Mouse (Mus musculus) 3134 (cell line): Measurements from ENCODE around the gene Hnrnpul1.
A peak's percentile ranks its signal among the peaks of the same experiment; 100 is the strongest.

Experiments used
- DNase-seq: peaks from one replicate; pipeline ENCODE4 v3.0.0-alpha.2; 2011; ENCODE audit warnings: low spot score; ENCODE audit not compliant: insufficient read length; ENCODE audit errors: extremely low read depth

Gene Hnrnpul1

DNA sequence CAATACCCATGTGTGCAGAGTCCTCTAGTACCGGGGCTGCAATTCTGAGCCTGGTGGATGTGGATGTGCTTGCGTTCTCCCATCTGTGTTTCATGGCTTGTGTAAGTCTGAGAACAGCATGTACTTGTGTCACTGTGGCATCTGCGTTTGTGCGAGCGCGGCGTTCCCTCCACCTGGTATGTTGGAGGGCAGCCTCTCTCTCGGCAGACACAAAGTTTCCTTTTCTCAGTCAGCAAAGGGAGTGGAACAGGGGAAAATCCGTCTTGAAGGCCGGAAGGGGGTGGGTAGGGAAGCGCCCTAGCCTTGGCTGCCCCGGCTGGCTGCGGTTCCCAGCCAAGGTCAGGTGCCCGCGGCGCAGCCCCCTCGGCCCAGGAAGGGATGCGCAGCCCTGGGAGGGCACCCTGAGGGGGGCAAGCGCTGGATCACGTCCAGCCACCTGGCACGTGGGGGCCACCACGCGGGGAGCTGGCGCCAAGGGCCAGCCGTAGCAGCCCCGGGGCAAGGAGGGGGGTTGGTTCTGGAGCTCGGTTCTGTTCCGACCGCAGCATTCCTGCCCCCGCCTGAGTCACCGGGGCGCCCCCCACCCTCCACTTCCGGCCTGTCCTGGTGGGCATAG is 26.9 kb upstream of the Hnrnpul1 start:
- peak; percentile 88 for DNase-seq

- peak; percentile 51 for DNase-seq
Observed at GRCm38 (mm10) chr7:25780753-25781152, 26.2 kb upstream of the Hnrnpul1 start.

DNA sequence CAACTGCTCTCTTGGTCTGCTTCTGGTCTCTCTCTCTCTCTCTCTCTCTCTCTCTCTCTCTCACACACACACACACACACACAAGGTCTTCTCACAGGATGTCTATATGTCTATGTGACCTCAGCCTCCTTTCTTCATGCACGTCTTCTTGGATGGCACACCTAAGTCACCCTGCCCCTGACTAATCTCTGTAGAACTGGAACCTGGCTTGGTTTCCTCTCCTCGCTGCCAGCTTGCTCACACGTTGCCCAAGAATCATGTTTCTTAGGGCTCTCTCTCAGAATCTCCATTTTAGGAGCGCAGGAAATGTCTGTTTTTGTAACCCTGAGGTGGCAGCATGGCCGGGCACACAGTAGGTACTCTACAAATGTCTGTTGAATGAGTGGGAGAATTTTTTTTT is 25.5 kb upstream of the Hnrnpul1 start:
- DNase-seq: peak; percentile 27

DNA sequence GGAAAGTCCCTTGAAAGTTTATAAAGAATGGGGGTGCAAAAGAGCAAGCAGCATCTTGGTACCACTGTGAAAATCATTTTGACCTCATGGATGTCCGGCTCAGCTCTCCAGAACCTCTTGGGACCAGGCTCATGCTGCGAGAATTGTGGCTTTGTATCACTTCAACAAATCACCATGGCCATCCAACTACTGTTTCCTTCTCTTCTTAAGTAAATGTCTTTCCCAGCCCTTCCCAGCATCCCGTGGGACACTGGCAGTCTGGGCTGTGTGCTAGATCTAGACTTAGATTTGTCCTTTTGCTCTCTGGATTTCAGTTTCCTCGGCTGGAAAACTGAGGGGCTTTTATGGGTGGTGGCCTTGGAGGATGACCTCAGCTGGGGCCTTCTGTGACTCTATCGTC is 13.7 kb upstream of the Hnrnpul1 start:
- DNase-seq: no peak

DNA sequence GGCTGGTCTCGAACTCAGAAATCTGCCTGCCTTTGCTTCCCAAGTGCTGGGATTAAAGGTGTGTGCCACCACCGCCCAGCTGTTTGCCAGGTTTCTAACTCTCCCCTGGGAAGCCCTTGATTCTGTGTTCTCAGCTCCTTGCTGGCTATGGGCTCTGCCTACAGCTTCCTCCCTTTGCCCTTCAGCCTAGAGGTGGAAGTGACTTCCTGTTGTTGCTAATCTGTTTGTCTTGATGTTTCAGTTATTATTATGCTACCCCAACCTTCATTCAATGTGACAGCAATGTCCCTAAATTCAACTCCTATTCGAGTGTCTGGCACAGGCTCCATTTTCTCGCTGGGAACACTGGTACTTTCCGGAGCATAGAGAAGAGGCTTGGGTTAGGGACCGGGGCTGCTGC is 11.6 kb upstream of the Hnrnpul1 start:
- DNase-seq: no peak

DNA sequence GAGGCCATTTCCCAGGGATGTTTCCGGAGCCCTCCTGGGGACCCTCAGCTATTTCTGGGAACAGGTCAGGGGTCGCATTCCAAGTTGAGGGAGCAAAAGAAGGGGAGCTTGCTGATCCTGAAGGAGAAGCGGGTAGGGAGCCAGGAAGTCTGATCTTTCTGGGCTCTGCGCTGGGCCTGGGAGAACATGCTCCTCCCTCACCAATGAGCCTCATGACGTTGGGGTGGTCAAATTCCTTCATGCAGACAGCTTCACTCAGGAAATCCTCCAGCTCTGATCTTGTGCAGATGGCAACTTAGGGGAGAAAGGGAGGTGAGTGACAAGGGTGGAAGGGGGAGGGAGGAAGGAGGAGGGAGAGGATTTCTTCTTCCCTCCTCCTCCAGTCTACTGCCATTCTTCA is 9.7 kb upstream of the Hnrnpul1 start:
- no peak for DNase-seq

DNA sequence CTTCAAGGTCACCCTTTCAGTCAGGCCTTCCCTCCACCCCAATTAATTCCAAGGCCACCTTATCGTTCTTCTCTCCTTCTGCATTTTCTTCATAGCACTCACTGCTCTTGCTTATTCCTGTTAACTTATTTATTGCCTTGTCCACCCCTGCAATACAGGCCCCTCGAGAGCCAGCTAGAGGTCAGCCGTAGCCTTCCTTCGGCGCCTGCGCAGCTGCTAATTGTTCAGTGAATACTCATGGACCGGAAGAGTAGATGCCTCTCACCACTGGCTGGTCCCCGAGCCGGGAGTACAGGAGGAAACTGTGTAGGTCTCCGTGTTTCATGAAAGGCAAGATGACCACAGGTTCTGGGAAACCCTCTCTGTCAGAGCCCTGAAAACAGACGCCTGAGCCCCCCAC is 9.1 kb upstream of the Hnrnpul1 start:
- no peak for DNase-seq

DNA sequence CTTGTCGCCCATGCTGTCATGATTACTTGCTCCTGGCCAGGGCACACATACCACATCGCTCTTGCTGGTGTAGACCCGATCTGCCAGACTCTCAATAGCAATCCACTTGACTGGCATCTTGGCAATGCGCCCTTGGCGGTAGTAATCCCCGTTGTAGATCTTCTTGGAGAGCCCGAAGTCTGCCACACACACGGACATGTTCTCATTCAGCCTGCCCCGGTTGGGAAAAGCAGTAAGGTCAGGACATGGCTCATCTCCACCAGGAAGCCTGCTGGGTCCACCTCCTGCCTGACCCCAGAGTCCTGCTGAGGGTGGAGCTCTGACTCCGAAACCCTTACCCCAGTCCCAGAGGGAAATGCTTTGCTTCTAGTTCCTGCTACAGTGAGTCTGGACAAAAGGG is 6.8 kb upstream of the Hnrnpul1 start:
- no peak for DNase-seq

DNA sequence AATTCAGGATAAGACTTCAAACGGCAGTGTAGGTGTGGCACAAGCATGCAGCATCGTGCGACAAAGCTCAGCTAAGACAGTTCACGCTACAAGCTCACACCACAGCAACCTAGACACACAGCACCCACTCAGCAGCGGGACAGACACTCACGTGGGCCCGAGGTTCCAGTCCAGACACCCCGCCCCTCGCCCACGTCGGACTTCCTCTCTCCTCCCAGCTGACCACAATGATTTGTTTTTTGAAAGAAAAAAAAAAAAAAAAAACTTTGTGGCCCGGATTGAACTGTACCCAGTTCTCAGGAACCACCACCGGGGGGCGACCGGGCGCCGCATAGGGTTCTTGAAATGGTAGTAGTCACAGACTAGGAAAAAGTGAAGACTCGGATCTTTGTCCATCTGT is 1.5 kb upstream of the Hnrnpul1 start:
- DNase-seq: peak; percentile 93

DNA sequence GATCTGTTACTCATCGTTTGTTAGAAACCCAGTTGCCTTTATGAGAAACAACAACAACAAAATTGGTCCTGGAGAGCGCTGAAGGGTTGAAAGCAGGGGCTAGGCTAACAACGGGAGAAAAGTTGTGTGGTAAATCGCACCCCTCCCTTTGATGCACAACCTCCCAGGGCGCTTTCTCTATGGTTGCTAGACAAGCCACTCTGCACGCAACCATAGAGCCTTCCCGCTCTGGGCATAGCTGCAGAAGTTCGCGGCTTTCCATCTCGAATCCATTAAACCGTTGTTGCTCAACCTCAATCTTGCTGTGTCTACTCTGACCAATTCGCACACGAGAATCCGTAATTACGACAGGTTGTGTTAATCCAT is 894 bp upstream of the Hnrnpul1 start:
- DNase-seq: no peak

GRCm38 (mm10) chr7:25754439-25754737 is 169 bp downstream of the Hnrnpul1 start:
- DNase-seq: no peak

- no peak for DNase-seq
Observed at GRCm38 (mm10) chr7:25753643-25754438, 716 bp downstream of the Hnrnpul1 start.

- DNase-seq: no peak
Observed at GRCm38 (mm10) chr7:25753076-25753475, 1.5 kb downstream of the Hnrnpul1 start.

- no peak for DNase-seq
Observed at GRCm38 (mm10) chr7:25746844-25747243, 7.7 kb downstream of the Hnrnpul1 start.

GRCm38 (mm10) chr7:25738277-25738676 is 16.3 kb downstream of the Hnrnpul1 start:
- DNase-seq: no peak

DNA sequence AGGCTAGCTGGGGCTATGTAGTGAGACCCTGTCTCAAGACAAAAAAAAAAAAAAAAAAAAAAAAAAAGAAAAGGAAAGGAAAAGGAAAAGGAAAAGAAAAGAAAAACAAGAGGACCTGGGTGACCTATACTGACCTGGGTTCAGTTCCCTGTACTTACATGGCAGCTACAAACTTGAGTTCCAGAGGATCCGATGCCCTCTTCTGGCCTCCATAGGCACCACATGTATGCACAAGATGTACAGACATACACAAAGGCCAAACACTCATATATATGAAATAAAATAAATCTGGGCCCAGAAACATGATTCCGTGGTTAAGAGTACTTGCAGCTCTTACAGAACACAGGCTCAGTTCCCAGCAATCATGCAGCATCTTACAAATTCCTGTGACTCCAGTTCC is 17.6 kb downstream of the Hnrnpul1 start:
- DNase-seq: no peak

DNA sequence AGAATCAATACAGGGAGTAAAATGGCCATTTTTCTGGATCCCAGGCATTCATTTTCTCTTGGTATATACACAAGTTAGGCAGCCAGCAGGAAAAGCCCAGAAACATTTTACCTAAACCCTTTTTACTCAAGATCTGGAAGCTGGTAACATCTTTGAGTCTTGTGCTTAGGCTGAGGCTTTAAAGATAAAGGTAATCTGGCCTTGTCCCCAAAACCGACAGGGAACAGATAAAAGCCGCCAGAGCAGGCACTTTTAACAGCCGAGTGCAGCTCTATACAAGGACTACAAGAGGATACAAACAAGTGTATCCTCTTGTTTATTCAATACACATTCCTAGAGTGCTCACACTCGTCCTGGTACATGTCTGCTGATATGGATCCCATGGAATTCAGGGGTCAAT is 19.6 kb downstream of the Hnrnpul1 start:
- DNase-seq: no peak

- no peak for DNase-seq
Observed at GRCm38 (mm10) chr7:25731294-25732055, 23.1 kb downstream of the Hnrnpul1 start.

DNA sequence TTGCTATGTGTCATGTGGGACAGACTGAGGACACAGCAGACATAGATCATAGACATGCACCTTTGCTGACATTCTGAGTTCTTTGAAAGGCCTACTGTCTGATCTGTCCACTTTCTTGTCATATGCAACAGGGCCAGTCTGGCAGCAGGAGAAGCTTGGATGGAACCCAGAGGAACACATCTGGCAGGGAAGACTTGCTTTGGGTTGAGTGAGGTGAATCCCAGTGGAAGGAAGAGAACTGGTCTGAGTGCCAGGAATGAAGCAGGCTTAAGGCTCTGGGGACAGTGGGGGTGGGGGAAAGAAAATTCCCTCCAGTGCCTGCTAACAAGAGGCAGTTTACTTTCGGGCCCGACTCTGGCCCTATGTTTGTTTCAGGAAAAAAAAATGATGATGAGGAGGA is 24.7 kb downstream of the Hnrnpul1 start:
- DNase-seq: no peak

GRCm38 (mm10) chr7:25729396-25729795 is 25.2 kb downstream of the Hnrnpul1 start:
- no peak for DNase-seq

GRCm38 (mm10) chr7:25727800-25728199 is 26.8 kb downstream of the Hnrnpul1 start:
- no peak for DNase-seq

GRCm38 (mm10) chr7:25725886-25726285 is 28.7 kb downstream of the Hnrnpul1 start:
- no peak for DNase-seq
